Comparison of ENCODE assay signal across 33 mouse cellular contexts in genomic region chr3:151808613-151809012, GRCm38 (mm10). TPM values are rescaled to one million over a fixed set of nuclear protein-coding genes. Genes with fewer than 3 reads are reported as not detected.
DNase-seq lines count a peak whose midpoint lies in the region; ATAC-seq and TF ChIP-seq lines count a peak whose summit lies in the region.
"Had no signal": no experiment of that assay in that cellular context is flagged by ENCODE, and none has a peak within 500 bp of the region (broad histone marks: within the 10 kb centered on the region; RNA-seq: fewer than 3 reads in every experiment).

No protein-coding gene starts in this region.

- H3K9me3 ChIP-seq in lung, embryonic 14.5 days (ENCODE audit: low read depth, low read length): no peaks in the 10 kb centered on the region
- H3K9me3 ChIP-seq in stomach, postnatal 0 days (ENCODE audit: control insufficient read depth, low read length): no peaks in the 10 kb centered on the region
- H3K9me3 ChIP-seq: embryonic facial prominence, embryonic 10.5 days; embryonic facial prominence, embryonic 13.5 days; forebrain, embryonic 12.5 days; forebrain, embryonic 15.5 days; hindbrain, embryonic 12.5 days; hindbrain, embryonic 15.5 days had no signal

- no peaks in the 10 kb centered on the region for H3K27me3 ChIP-seq in lung, embryonic 14.5 days (ENCODE audit: insufficient read depth, low read length)
- H3K27me3 ChIP-seq in stomach, postnatal 0 days (ENCODE audit: control insufficient read depth, insufficient read depth, low read length): no peaks in the 10 kb centered on the region
- H3K27me3 ChIP-seq: embryonic facial prominence, embryonic 13.5 days; forebrain, embryonic 12.5 days; forebrain, embryonic 15.5 days; hindbrain, embryonic 12.5 days; hindbrain, embryonic 15.5 days had no signal

- ATAC-seq in lung, embryonic 14.5 days (ENCODE audit: insufficient read depth): no peak
- ATAC-seq in stomach, postnatal 0 days (ENCODE audit: low FRiP score, low TSS enrichment): no peak
- ATAC-seq: forebrain, embryonic 15.5 days had no signal

- DNase-seq in cerebellum, postnatal 10 days: peak; percentile 6
- no peak for DNase-seq in cerebellum, postnatal 36 days
- DNase-seq in lung, embryonic 14.5 days: no peak
- no peak for DNase-seq in lung, postnatal 25 days (ENCODE audit: low spot score)
- no peak for DNase-seq in stomach, postnatal 0 days (ENCODE audit: low spot score)
- no peak for DNase-seq in left cerebral cortex, adult 18-20 months (ENCODE audit: low spot score in 2 of 2)
- DNase-seq: adrenal gland, postnatal 10 days; adrenal gland, postnatal 36 days; B cell, adult 2 months; cerebellum, adult 18-20 months; cerebellum, adult 9-10 months; cerebellum, postnatal 25 days; embryo, embryonic 11 days; gastrocnemius, postnatal 36 days; heart, adult 2 months had no signal

- no peaks in the 10 kb centered on the region for H3K4me1 ChIP-seq in lung, embryonic 14.5 days (ENCODE audit: insufficient read depth)
- H3K4me1 ChIP-seq in stomach, postnatal 0 days (replicated peaks; ENCODE audit: control insufficient read depth, insufficient read depth): no peaks in the 10 kb centered on the region
- H3K4me1 ChIP-seq: embryonic facial prominence, embryonic 10.5 days; embryonic facial prominence, embryonic 13.5 days; forebrain, embryonic 12.5 days; forebrain, embryonic 15.5 days; hindbrain, embryonic 12.5 days; hindbrain, embryonic 15.5 days had no signal

- no peaks in the 10 kb centered on the region for H3K36me3 ChIP-seq in lung, embryonic 14.5 days (ENCODE audit: insufficient read depth)
- H3K36me3 ChIP-seq in stomach, postnatal 0 days (ENCODE audit: control insufficient read depth, insufficient read depth, low read length): no peaks in the 10 kb centered on the region
- H3K36me3 ChIP-seq: embryonic facial prominence, embryonic 10.5 days; embryonic facial prominence, embryonic 13.5 days; forebrain, embryonic 12.5 days; forebrain, embryonic 15.5 days; hindbrain, embryonic 12.5 days; hindbrain, embryonic 15.5 days had no signal

- H3K4me2 ChIP-seq in lung, embryonic 14.5 days: no peak overlapping the region
- no peak overlapping the region for H3K4me2 ChIP-seq in stomach, postnatal 0 days (replicated peaks; ENCODE audit: low read depth)
- H3K4me2 ChIP-seq: embryonic facial prominence, embryonic 13.5 days; forebrain, embryonic 12.5 days; forebrain, embryonic 15.5 days; heart, embryonic 11.5 days; hindbrain, embryonic 12.5 days; hindbrain, embryonic 15.5 days had no signal

- TF ChIP-seq EP300 in stomach, postnatal 0 days (optimal IDR thresholded peaks at IDR 0.05): no peak

- H3K4me3 ChIP-seq in lung, embryonic 14.5 days (ENCODE audit: low read depth, low read length): no peak overlapping the region
- H3K4me3 ChIP-seq in stomach, postnatal 0 days (ENCODE audit: low read depth, low read length): no peak overlapping the region
- H3K4me3 ChIP-seq: embryonic facial prominence, embryonic 10.5 days; embryonic facial prominence, embryonic 13.5 days; erythroblast, embryonic 14.5 days; forebrain, embryonic 12.5 days; forebrain, embryonic 15.5 days; heart, adult 2 months; hindbrain, embryonic 12.5 days; hindbrain, embryonic 15.5 days had no signal

- H3K9ac ChIP-seq in lung, embryonic 14.5 days: no peak overlapping the region
- no peak overlapping the region for H3K9ac ChIP-seq in stomach, postnatal 0 days (ENCODE audit: low read length)
- H3K9ac ChIP-seq: embryonic facial prominence, embryonic 13.5 days; forebrain, embryonic 12.5 days; forebrain, embryonic 15.5 days; hindbrain, embryonic 12.5 days; hindbrain, embryonic 15.5 days had no signal

- H3K27ac ChIP-seq in lung, embryonic 14.5 days (ENCODE audit: low read depth): no peak overlapping the region
- no peak overlapping the region for H3K27ac ChIP-seq in stomach, postnatal 0 days (replicated peaks)
- H3K27ac ChIP-seq: embryonic facial prominence, embryonic 10.5 days; embryonic facial prominence, embryonic 13.5 days; forebrain, embryonic 12.5 days; forebrain, embryonic 15.5 days; heart, adult 2 months; hindbrain, embryonic 12.5 days; hindbrain, embryonic 15.5 days had no signal

- WGBS in lung, embryonic 14.5 days: 77% methylated on average over 2 of the region's 2 CpGs
- WGBS in stomach, postnatal 0 days: 61% methylated on average over 2 of the region's 2 CpGs

- peak; percentile 13; the same call in 1 of the 2 replicates for TF ChIP-seq CTCF in lung, embryonic 14.5 days (IDR thresholded peaks at IDR 0.05; ENCODE audit: low read depth)
- TF ChIP-seq CTCF in stomach, postnatal 0 days (IDR thresholded peaks at IDR 0.05; ENCODE audit: low read depth): peak; percentile 11; the same call in 1 of the 2 replicates

RNA-seq across cellular contexts. Expression of gene Ptgfr, which starts 28.8 kb away (rescaled TPM):
- polyA plus RNA-seq in lung, embryonic 14.5 days (2014; fragmentation: Nextera tagmentation; extraction: Ambion mirVana): 0.28 and 0.65 TPM in 2 replicates
- polyA plus RNA-seq in stomach, postnatal 0 days (2015; fragmentation: Nextera tagmentation; extraction: Ambion mirVana): 2.0 TPM in 2 replicates
- total RNA-seq in left cerebral cortex, adult 18-20 months (2021): 1 to 10 TPM; 1.0 to 1.3 TPM
- total RNA-seq: granulocyte monocyte progenitor cell, adult 5-6 weeks; hematopoietic stem cell, adult 5-6 weeks had no signal
- polyA plus RNA-seq: erythroblast, embryonic 14.5 days had no signal

RNA-seq across cellular contexts. Expression of gene Ifi44l, which starts 45.9 kb away (rescaled TPM):
- not detected in 2 replicates for polyA plus RNA-seq in lung, embryonic 14.5 days (2014; fragmentation: Nextera tagmentation; extraction: Ambion mirVana)
- not detected in 2 replicates for polyA plus RNA-seq in stomach, postnatal 0 days (2015; fragmentation: Nextera tagmentation; extraction: Ambion mirVana)
- not detected for total RNA-seq in left cerebral cortex, adult 18-20 months (2021)
- total RNA-seq: adrenal gland, adult 18-20 months; adrenal gland, postnatal 10 days; adrenal gland, postnatal 36 days; ES-E14; gastrocnemius, adult 8-10 months; gastrocnemius, postnatal 36 days; granulocyte monocyte progenitor cell, adult 5-6 weeks; heart, adult 2 months; heart, postnatal 25 days; hematopoietic stem cell, adult 5-6 weeks had no signal
- polyA plus RNA-seq: cortical plate, adult 2 months; embryonic facial prominence, embryonic 10.5 days; embryonic facial prominence, embryonic 13.5 days; erythroblast, embryonic 14.5 days; forebrain, embryonic 12.5 days; forebrain, embryonic 15.5 days; heart, adult 2 months; heart, embryonic 14.5 days; heart, postnatal 0 days; hindbrain, embryonic 12.5 days; hindbrain, embryonic 15.5 days; intestine, embryonic 14.5 days had no signal

RNA-seq across cellular contexts. Expression of gene Ifi44, which starts 58.9 kb away (rescaled TPM):
- 0.36 and 0.92 TPM in 2 replicates for polyA plus RNA-seq in lung, embryonic 14.5 days (2014; fragmentation: Nextera tagmentation; extraction: Ambion mirVana)
- polyA plus RNA-seq in stomach, postnatal 0 days (2015; fragmentation: Nextera tagmentation; extraction: Ambion mirVana): 0.50 and 0.56 TPM in 2 replicates
- not detected for total RNA-seq in left cerebral cortex, adult 18-20 months (2021)
- total RNA-seq: ES-E14; gastrocnemius, adult 8-10 months had no signal
- polyA plus RNA-seq: embryonic facial prominence, embryonic 10.5 days; erythroblast, embryonic 14.5 days had no signal

Comparison
In these comparisons a context has a peak if more than half of its experiments do, and no peak if none do; other contexts are left out.
1. DNase-seq: peak in cerebellum, postnatal 10 days (2 of 2); none in cerebellum, postnatal 36 days (0 of 2), lung, embryonic 14.5 days (single experiment), lung, postnatal 25 days (single experiment), stomach, postnatal 0 days (single experiment) and left cerebral cortex, adult 18-20 months (0 of 2).